Mouse (Mus musculus): ENCODE measurements at regions not wholly inside any gene's neighbourhood (a gene's known extent, or its start where the extent isn't known, plus 50 kb on each side); places are given as distances from the start of the nearest gene placed in this dataset.
A peak's percentile ranks its signal among the peaks of the same experiment; 100 is the strongest.

- ATAC-seq (ENCODE audit: extremely low read depth, insufficient number of reproducible peaks, low FRiP score, poor library complexity, severe bottlenecking), result no peak
These were observed 144.1 kb downstream of the Klf7 start for GRCm38 (mm10) chr1:63977956-63978355.

GRCm38 (mm10) chr1:63977302-63977888 lies 144.7 kb downstream of the Klf7 start:
- ATAC-seq (ENCODE audit: extremely low read depth, insufficient number of reproducible peaks, low FRiP score, poor library complexity, severe bottlenecking), result no peak

GRCm38 (mm10) chr1:63976862-63977261 lies 145.2 kb downstream of the Klf7 start:
- ATAC-seq (ENCODE audit: extremely low read depth, insufficient number of reproducible peaks, low FRiP score, poor library complexity, severe bottlenecking), result no peak

GRCm38 (mm10) chr1:63967849-63968248 lies 154.2 kb downstream of the Klf7 start:
- no peak for ATAC-seq (ENCODE audit: extremely low read depth, insufficient number of reproducible peaks, low FRiP score, poor library complexity, severe bottlenecking)

- no peak for ATAC-seq (ENCODE audit: extremely low read depth, insufficient number of reproducible peaks, low FRiP score, poor library complexity, severe bottlenecking)
These were observed 156.6 kb downstream of the Klf7 start for GRCm38 (mm10) chr1:63965446-63965845.

- ATAC-seq (ENCODE audit: extremely low read depth, insufficient number of reproducible peaks, low FRiP score, poor library complexity, severe bottlenecking), result no peak
These were observed 157.6 kb downstream of the Klf7 start for GRCm38 (mm10) chr1:63964519-63964918.

GRCm38 (mm10) chr1:63955701-63956355 lies 166.3 kb downstream of the Klf7 start:
- no peak for ATAC-seq (ENCODE audit: extremely low read depth, insufficient number of reproducible peaks, low FRiP score, poor library complexity, severe bottlenecking)

GRCm38 (mm10) chr1:63954876-63955513 lies 167.1 kb downstream of the Klf7 start:
- no peak for ATAC-seq (ENCODE audit: extremely low read depth, insufficient number of reproducible peaks, low FRiP score, poor library complexity, severe bottlenecking)

- ATAC-seq (ENCODE audit: extremely low read depth, insufficient number of reproducible peaks, low FRiP score, poor library complexity, severe bottlenecking), result no peak
These were observed 167.9 kb downstream of the Klf7 start for GRCm38 (mm10) chr1:63954172-63954571.

- peak; percentile 67; the same call in 1 of the 2 replicates for ATAC-seq (ENCODE audit: extremely low read depth, insufficient number of reproducible peaks, low FRiP score, poor library complexity, severe bottlenecking)
These were observed 168.7 kb downstream of the Klf7 start for GRCm38 (mm10) chr1:63953229-63953883.

- no peak for ATAC-seq (ENCODE audit: extremely low read depth, insufficient number of reproducible peaks, low FRiP score, poor library complexity, severe bottlenecking)
These were observed 170.4 kb downstream of the Klf7 start for GRCm38 (mm10) chr1:63951663-63952062.

- ATAC-seq (ENCODE audit: extremely low read depth, insufficient number of reproducible peaks, low FRiP score, poor library complexity, severe bottlenecking), result no peak
These were observed 174.8 kb downstream of the Klf7 start for GRCm38 (mm10) chr1:63947278-63947677.

GRCm38 (mm10) chr1:63946834-63947233 lies 175.2 kb downstream of the Klf7 start:
- ATAC-seq (ENCODE audit: extremely low read depth, insufficient number of reproducible peaks, low FRiP score, poor library complexity, severe bottlenecking), result no peak

GRCm38 (mm10) chr1:63944786-63945185 lies 175.7 kb upstream of the 4933402D24Rik start:
- ATAC-seq (ENCODE audit: extremely low read depth, insufficient number of reproducible peaks, low FRiP score, poor library complexity, severe bottlenecking), result no peak

GRCm38 (mm10) chr1:63938416-63938815 lies 169.3 kb upstream of the 4933402D24Rik start:
- ATAC-seq (ENCODE audit: extremely low read depth, insufficient number of reproducible peaks, low FRiP score, poor library complexity, severe bottlenecking), result no peak

GRCm38 (mm10) chr1:63937480-63937879 lies 168.4 kb upstream of the 4933402D24Rik start:
- ATAC-seq (ENCODE audit: extremely low read depth, insufficient number of reproducible peaks, low FRiP score, poor library complexity, severe bottlenecking), result no peak

GRCm38 (mm10) chr1:63934570-63935280 lies 165.7 kb upstream of the 4933402D24Rik start:
- no peak for ATAC-seq (ENCODE audit: extremely low read depth, insufficient number of reproducible peaks, low FRiP score, poor library complexity, severe bottlenecking)

GRCm38 (mm10) chr1:63932484-63932883 lies 163.4 kb upstream of the 4933402D24Rik start:
- no peak for ATAC-seq (ENCODE audit: extremely low read depth, insufficient number of reproducible peaks, low FRiP score, poor library complexity, severe bottlenecking)

- no peak for ATAC-seq (ENCODE audit: extremely low read depth, insufficient number of reproducible peaks, low FRiP score, poor library complexity, severe bottlenecking)
These were observed 160.5 kb upstream of the 4933402D24Rik start for GRCm38 (mm10) chr1:63929362-63930125.

All from neutrophil, adult 5-6 weeks (primary cell).